Mouse (Mus musculus): ENCODE measurements around the gene Pigf. TPM values are rescaled to one million over a fixed set of nuclear protein-coding genes. Genes with fewer than 3 reads are reported as not detected.
"Not testable (repeated sequence)": the region's sequence is repeated elsewhere in the genome, so short reads cannot be mapped to it uniquely, and the experiment has no call there.

The Pigf gene
- polyA plus RNA-seq (2014; fragmentation: Nextera tagmentation; extraction: Ambion mirVana) = 42.1 and 43.8 TPM in 2 replicates

- H3K9ac ChIP-seq (ENCODE audit: low read length) = peak within 1 kb of the TSS; percentile 66
- peak; percentile 100 for ATAC-seq (replicated peaks; ENCODE audit: low FRiP score, low TSS enrichment, low read depth)
- DNase-seq (ENCODE audit: low spot score) = peak; percentile 98
- H3K9me3 ChIP-seq (ENCODE audit: control insufficient read depth, low read length) = no peaks in the 10 kb centered on the region
- peaks cover 4% of the 10 kb centered on the region; the same call in 1 of the 2 replicates for H3K36me3 ChIP-seq (ENCODE audit: control insufficient read depth, insufficient read depth, low read length)
- H3K4me2 ChIP-seq (ENCODE audit: low read length) = peak within 1 kb of the TSS; percentile 88
- WGBS = under 1% methylated on average over 40 of the region's 43 CpGs
- H3K27me3 ChIP-seq (replicated peaks; ENCODE audit: control insufficient read depth, insufficient read depth, low read length) = no peaks in the 10 kb centered on the region
- H3K4me1 ChIP-seq (replicated peaks; ENCODE audit: control insufficient read depth, insufficient read depth, low read length) = peaks cover 8% of the 10 kb centered on the region; the same call in 1 of the 2 replicates
- H3K27ac ChIP-seq (ENCODE audit: low read depth) = peak within 1 kb of the TSS; percentile 27; the same call in 1 of the 2 replicates
- peak within 1 kb of the TSS; percentile 73 for H3K4me3 ChIP-seq (ENCODE audit: low read depth, low read length)
Observed at GRCm38 (mm10) chr17:87025269-87025949, at the start of gene Pigf, which contains the start of gene Cript. Pigf (minus strand) TSS chr17:87025406. Cript (plus strand) TSS chr17:87025550.

- Histone ChIP-seq H3K4me1 (replicated peaks; ENCODE audit: control insufficient read depth, insufficient read depth, low read length) (no peaks in the 10 kb centered on the region), H3K27ac (ENCODE audit: low read depth) (no peak overlapping the region), H3K27me3 (replicated peaks; ENCODE audit: control insufficient read depth, insufficient read depth, low read length) (no peaks in the 10 kb centered on the region), H3K4me2 (ENCODE audit: low read length) (no peak overlapping the region), H3K4me3 (ENCODE audit: low read depth, low read length) (no peak overlapping the region), H3K36me3 (ENCODE audit: control insufficient read depth, insufficient read depth, low read length) (no peaks in the 10 kb centered on the region), H3K9ac (ENCODE audit: low read length) (no peak overlapping the region), H3K9me3 (ENCODE audit: control insufficient read depth, low read length) (no peaks in the 10 kb centered on the region)
- peak; percentile 16 for DNase-seq (ENCODE audit: low spot score)
- no peak for ATAC-seq (replicated peaks; ENCODE audit: low FRiP score, low TSS enrichment, low read depth)
Observed at GRCm38 (mm10) chr17:87073470-87073869, 48.3 kb upstream of the Pigf start.

- DNase-seq (ENCODE audit: low spot score) (peak; percentile 50), ATAC-seq (replicated peaks; ENCODE audit: low FRiP score, low TSS enrichment, low read depth) (no peak)
- Histone ChIP-seq H3K4me3 (ENCODE audit: low read depth, low read length) (no peak overlapping the region), H3K27ac (ENCODE audit: low read depth) (no peak overlapping the region), H3K9me3 (ENCODE audit: control insufficient read depth, low read length) (no peaks in the 10 kb centered on the region), H3K4me1 (replicated peaks; ENCODE audit: control insufficient read depth, insufficient read depth, low read length) (no peaks in the 10 kb centered on the region), H3K36me3 (ENCODE audit: control insufficient read depth, insufficient read depth, low read length) (no peaks in the 10 kb centered on the region), H3K27me3 (replicated peaks; ENCODE audit: control insufficient read depth, insufficient read depth, low read length) (no peaks in the 10 kb centered on the region), H3K9ac (ENCODE audit: low read length) (no peak overlapping the region), H3K4me2 (ENCODE audit: low read length) (no peak overlapping the region)
- 28% methylated on average over 5 of the region's 5 CpGs for WGBS
Observed at GRCm38 (mm10) chr17:87072766-87073440, 47.7 kb upstream of the Pigf start.

GRCm38 (mm10) chr17:87072183-87072582 lies 47.0 kb upstream of the Pigf start:
- ATAC-seq (replicated peaks; ENCODE audit: low FRiP score, low TSS enrichment, low read depth); H3K27me3 ChIP-seq (replicated peaks; ENCODE audit: control insufficient read depth, insufficient read depth, low read length); H3K4me3 ChIP-seq (ENCODE audit: low read depth, low read length); H3K9me3 ChIP-seq (ENCODE audit: control insufficient read depth, low read length); H3K9ac ChIP-seq (ENCODE audit: low read length); H3K4me1 ChIP-seq (replicated peaks; ENCODE audit: control insufficient read depth, insufficient read depth, low read length); H3K36me3 ChIP-seq (ENCODE audit: control insufficient read depth, insufficient read depth, low read length); H3K4me2 ChIP-seq (ENCODE audit: low read length); H3K27ac ChIP-seq (ENCODE audit: low read depth): not testable (repeated sequence)
- DNase-seq (ENCODE audit: low spot score) = peak; percentile 25
- 92% methylated on average over 1 of the region's 1 CpGs for WGBS

- ATAC-seq (replicated peaks; ENCODE audit: low FRiP score, low TSS enrichment, low read depth) (no peak), DNase-seq (ENCODE audit: low spot score) (peak; percentile 42)
- H3K27me3 ChIP-seq (replicated peaks; ENCODE audit: control insufficient read depth, insufficient read depth, low read length) = no peaks in the 10 kb centered on the region
- H3K4me2 ChIP-seq (ENCODE audit: low read length) = no peak overlapping the region
- no peak overlapping the region for H3K9ac ChIP-seq (ENCODE audit: low read length)
- 86% methylated on average over 4 of the region's 4 CpGs for WGBS
- H3K36me3 ChIP-seq (ENCODE audit: control insufficient read depth, insufficient read depth, low read length) = no peaks in the 10 kb centered on the region
- H3K4me3 ChIP-seq (ENCODE audit: low read depth, low read length) = no peak overlapping the region
- H3K27ac ChIP-seq (ENCODE audit: low read depth) = no peak overlapping the region
- H3K9me3 ChIP-seq (ENCODE audit: control insufficient read depth, low read length) = no peaks in the 10 kb centered on the region
- no peaks in the 10 kb centered on the region; the same call in 1 of the 2 replicates for H3K4me1 ChIP-seq (replicated peaks; ENCODE audit: control insufficient read depth, insufficient read depth, low read length)
Observed at GRCm38 (mm10) chr17:87068997-87069396, 43.8 kb upstream of the Pigf start.

GRCm38 (mm10) chr17:87063969-87064368 lies 38.8 kb upstream of the Pigf start:
- H3K27ac ChIP-seq (ENCODE audit: low read depth) = no peak overlapping the region
- ATAC-seq (replicated peaks; ENCODE audit: low FRiP score, low TSS enrichment, low read depth) = no peak
- no peaks in the 10 kb centered on the region for H3K27me3 ChIP-seq (replicated peaks; ENCODE audit: control insufficient read depth, insufficient read depth, low read length)
- no peak overlapping the region for H3K4me3 ChIP-seq (ENCODE audit: low read depth, low read length)
- 72% methylated on average over 6 of the region's 6 CpGs for WGBS
- no peak overlapping the region for H3K9ac ChIP-seq (ENCODE audit: low read length)
- H3K9me3 ChIP-seq (ENCODE audit: control insufficient read depth, low read length) = no peaks in the 10 kb centered on the region
- DNase-seq (ENCODE audit: low spot score) = peak; percentile 25
- no peaks in the 10 kb centered on the region; the same call in 1 of the 2 replicates for H3K4me1 ChIP-seq (replicated peaks; ENCODE audit: control insufficient read depth, insufficient read depth, low read length)
- no peaks in the 10 kb centered on the region for H3K36me3 ChIP-seq (ENCODE audit: control insufficient read depth, insufficient read depth, low read length)
- no peak overlapping the region for H3K4me2 ChIP-seq (ENCODE audit: low read length)

GRCm38 (mm10) chr17:87063461-87063860 lies 38.3 kb upstream of the Pigf start:
- ATAC-seq (replicated peaks; ENCODE audit: low FRiP score, low TSS enrichment, low read depth) (no peak), DNase-seq (ENCODE audit: low spot score) (peak; percentile 50)
- WGBS = 42% methylated on average over 7 of the region's 7 CpGs
- Histone ChIP-seq H3K36me3 (ENCODE audit: control insufficient read depth, insufficient read depth, low read length) (no peaks in the 10 kb centered on the region), H3K27me3 (replicated peaks; ENCODE audit: control insufficient read depth, insufficient read depth, low read length) (no peaks in the 10 kb centered on the region), H3K4me3 (ENCODE audit: low read depth, low read length) (no peak overlapping the region), H3K27ac (ENCODE audit: low read depth) (no peak overlapping the region), H3K4me1 (replicated peaks; ENCODE audit: control insufficient read depth, insufficient read depth, low read length) (no peaks in the 10 kb centered on the region; the same call in 1 of the 2 replicates), H3K4me2 (ENCODE audit: low read length) (no peak overlapping the region), H3K9ac (ENCODE audit: low read length) (no peak overlapping the region), H3K9me3 (ENCODE audit: control insufficient read depth, low read length) (no peaks in the 10 kb centered on the region)

- DNase-seq (ENCODE audit: low spot score) (peak; percentile 38), ATAC-seq (replicated peaks; ENCODE audit: low FRiP score, low TSS enrichment, low read depth) (no peak)
- no peak overlapping the region for H3K4me3 ChIP-seq (ENCODE audit: low read depth, low read length)
- WGBS = 84% methylated on average over 9 of the region's 9 CpGs
- H3K27ac ChIP-seq (ENCODE audit: low read depth) = no peak overlapping the region
- no peaks in the 10 kb centered on the region for H3K36me3 ChIP-seq (ENCODE audit: control insufficient read depth, insufficient read depth, low read length)
- H3K27me3 ChIP-seq (replicated peaks; ENCODE audit: control insufficient read depth, insufficient read depth, low read length) = no peaks in the 10 kb centered on the region
- no peak overlapping the region for H3K9ac ChIP-seq (ENCODE audit: low read length)
- H3K9me3 ChIP-seq (ENCODE audit: control insufficient read depth, low read length) = no peaks in the 10 kb centered on the region
- H3K4me2 ChIP-seq (ENCODE audit: low read length) = no peak overlapping the region
- peaks cover under 1% of the 10 kb centered on the region; the same call in 1 of the 2 replicates for H3K4me1 ChIP-seq (replicated peaks; ENCODE audit: control insufficient read depth, insufficient read depth, low read length)
Observed at GRCm38 (mm10) chr17:87062639-87063038, 37.4 kb upstream of the Pigf start.

Data from intestine, embryonic 14.5 days (tissue).